Mouse (Mus musculus) small intestine, adult 2 months (tissue): Measurements from ENCODE around the gene Mustn1.

Experiments used
- CTCF ChIP-seq: fragments of 200-500 bp; IDR thresholded peaks from 2 replicates; pipeline ENCODE4 v1.5.1; 2012; ENCODE audit warnings: low read depth, mild to moderate bottlenecking, control low read depth, inconsistent platforms, low read length, moderate library complexity, mixed read lengths; ENCODE audit not compliant: insufficient replicate concordance, insufficient read length; ENCODE audit errors: extremely low read depth
- POLR2A ChIP-seq: fragments of 200-500 bp; IDR thresholded peaks from 2 replicates; pipeline ENCODE4 v1.6.1; 2012; ENCODE audit warnings: low read depth, mild to moderate bottlenecking, control low read depth, inconsistent platforms, low read length, moderate library complexity

GRCm38 (mm10) chr14:30902628-30903027 lies 23.6 kb downstream of the Mustn1 start:
- no peak for TF ChIP-seq CTCF
- TF ChIP-seq POLR2A: no peak
